Mouse (Mus musculus) common myeloid progenitor, adult 5-6 weeks (primary cell): ENCODE measurements around the gene Klra5. TPM values are rescaled to one million over a fixed set of nuclear protein-coding genes. Genes with fewer than 3 reads are reported as not detected.
A peak's percentile ranks its signal among the peaks of the same experiment; 100 is the strongest.
"Not testable (repeated sequence)": the region's sequence is repeated elsewhere in the genome, so short reads cannot be mapped to it uniquely, and the experiment has no call there.

ENCODE experiments used
- ATAC-seq: replicated peaks from 2 replicates; pipeline ENCODE4 v1.8.0; 2016; ENCODE audit warnings: low read depth, mild to moderate bottlenecking, moderate TSS enrichment, inconsistent platforms; ENCODE audit not compliant: poor library complexity, severe bottlenecking
- total RNA-seq: library from RNA; stranded (forward); fragments of 200-1000, 187-1606 nt; gene quantifications from 2 replicates; pipeline ENCODE4 v1.2.3, GENCODE M21; 2017

Klra5 gene
- total RNA-seq: not detected in 2 replicates

GRCm38 (mm10) chr6:129917476-129917946, at the start of gene Klra5:
Gene Klra5 (minus strand): TSS chr6:129917650.
- peak; percentile 90 for ATAC-seq

- ATAC-seq: peak; percentile 43; the same call in 1 of the 2 replicates
These were observed 454 bp downstream of the Klra5 start for GRCm38 (mm10) chr6:129916996-129917395.

- ATAC-seq: 0 out of 2 replicates have a peak, but pooled peaks have one; percentile 42
These were observed 34.9 kb downstream of the Klra5 start for GRCm38 (mm10) chr6:129882525-129882924.

- ATAC-seq: peak; percentile 87
These were observed 40.9 kb downstream of the Klra5 start, which contains the start of gene Klra17 for GRCm38 (mm10) chr6:129876549-129876948. Gene Klra17 (minus strand): TSS chr6:129876672.

- ATAC-seq: not testable (repeated sequence)
These were observed 55.1 kb downstream of the Klra5 start, which contains the start of gene Gm17631 for GRCm38 (mm10) chr6:129862349-129862748. Gene Gm17631 (plus strand): TSS chr6:129862649.

Other genes starting within 250 kb of the Klra5 start
- not detected in 2 replicates for gene Klrc1, start 238.7 kb downstream of the Klra5 start, total RNA-seq
- not detected in 2 replicates for gene Klri1, start 200.5 kb downstream of the Klra5 start, total RNA-seq
- gene Klri2, start 177.2 kb downstream of the Klra5 start, total RNA-seq: 0.09 TPM in 1 of 2 replicates, not detected in the other
- not detected in 2 replicates for gene Gm156, start 133.4 kb downstream of the Klra5 start, total RNA-seq
- gene Gm17631, start 55.0 kb downstream of the Klra5 start, total RNA-seq: not detected in 2 replicates
- gene Klra17, start 41.0 kb downstream of the Klra5 start, total RNA-seq: not detected in 2 replicates
- gene Klra6, start 109.3 kb upstream of the Klra5 start, total RNA-seq: not detected in 2 replicates
- not detected in 2 replicates for gene Klra4, start 149.6 kb upstream of the Klra5 start, total RNA-seq
- gene Klra8, start 212.2 kb upstream of the Klra5 start, total RNA-seq: not detected in 2 replicates